Mouse (Mus musculus): ENCODE measurements around the gene Ppp1r36. TPM values are rescaled to one million over a fixed set of nuclear protein-coding genes. Genes with fewer than 3 reads are reported as not detected.
"Not testable (repeated sequence)": the region's sequence is repeated elsewhere in the genome, so short reads cannot be mapped to it uniquely, and the experiment has no call there.

Gene Ppp1r36
- total RNA-seq, 2 experiments from 2014 or later, result 0.79 to 1.0 TPM

- no peak for DNase-seq
- intact Hi-C loops (cut with DNase I), result no loop called here
These were observed 18.2 kb downstream of the Ppp1r36 start for GRCm38 (mm10) chr12:76435549-76435948.

- intact Hi-C loops (cut with DNase I); DNase-seq: not testable (repeated sequence)
These were observed 26.1 kb downstream of the Ppp1r36 start for GRCm38 (mm10) chr12:76443488-76443887.

GRCm38 (mm10) chr12:76444359-76444772, 27.0 kb downstream of the Ppp1r36 start:
- no peak for DNase-seq
- intact Hi-C loops (cut with DNase I), result no loop called here

- intact Hi-C loops (cut with DNase I), result no loop called here
- no peak for DNase-seq
These were observed 27.5 kb downstream of the Ppp1r36 start for GRCm38 (mm10) chr12:76444862-76445261.

GRCm38 (mm10) chr12:76446201-76446600, 28.9 kb downstream of the Ppp1r36 start:
- intact Hi-C loops (cut with DNase I), result no loop called here

GRCm38 (mm10) chr12:76448127-76448526, 30.8 kb downstream of the Ppp1r36 start:
- intact Hi-C loops (cut with DNase I), result no loop called here
- DNase-seq, result no peak

More at GRCm38 (mm10) chr12:76446201-76446600, 28.9 kb downstream of the Ppp1r36 start:
- DNase-seq, result no peak

- intact Hi-C loops (cut with DNase I), result no loop called here
- DNase-seq, result no peak
These were observed 34.9 kb downstream of the Ppp1r36 start for GRCm38 (mm10) chr12:76452203-76452602.

- DNase-seq; intact Hi-C loops (cut with DNase I): not testable (repeated sequence)
These were observed 41.1 kb downstream of the Ppp1r36 start for GRCm38 (mm10) chr12:76458445-76458844.

- intact Hi-C loops (cut with DNase I), result no loop called here
These were observed 41.7 kb downstream of the Ppp1r36 start for GRCm38 (mm10) chr12:76459032-76459431.

GRCm38 (mm10) chr12:76463391-76463790, 46.1 kb downstream of the Ppp1r36 start:
- DNase-seq, result peak in 1 of 2 experiments; percentile 41
- intact Hi-C loops (cut with DNase I), result no loop called here

More at GRCm38 (mm10) chr12:76459032-76459431, 41.7 kb downstream of the Ppp1r36 start:
- DNase-seq, result no peak

- intact Hi-C loops (cut with DNase I), result no loop called here
These were observed 47.4 kb downstream of the Ppp1r36 start for GRCm38 (mm10) chr12:76464651-76465252.

GRCm38 (mm10) chr12:76466651-76467050, 49.3 kb downstream of the Ppp1r36 start:
- intact Hi-C loops (cut with DNase I), result no loop called here

More at GRCm38 (mm10) chr12:76464651-76465252, 47.4 kb downstream of the Ppp1r36 start:
- no peak for DNase-seq

GRCm38 (mm10) chr12:76467256-76467655, 49.9 kb downstream of the Ppp1r36 start:
- intact Hi-C loops (cut with DNase I), result no loop called here
- no peak for DNase-seq

More at GRCm38 (mm10) chr12:76466651-76467050, 49.3 kb downstream of the Ppp1r36 start:
- DNase-seq, result peak in 1 of 2 experiments; percentile 22

- peak; percentile 71 to 81 for DNase-seq
- intact Hi-C loops (cut with DNase I), result loop anchor here (1.0 to 10.0 kb wide), 4 partner anchors 67 to 207 kb away; partner anchors contain the start of gene Hspa2
These were observed 54.7 kb downstream of the Ppp1r36 start for GRCm38 (mm10) chr12:76472046-76472445.

- intact Hi-C loops (cut with DNase I), result loop anchor here (2.0 to 10.0 kb wide), 2 partner anchors 69 to 209 kb away; partner anchors contain the start of gene Hspa2
- DNase-seq, result no peak
These were observed 56.4 kb downstream of the Ppp1r36 start for GRCm38 (mm10) chr12:76473562-76474245.

GRCm38 (mm10) chr12:76474246-76474583, 56.9 kb downstream of the Ppp1r36 start:
- intact Hi-C loops (cut with DNase I), result loop anchor here (10.0 kb wide), 1 partner anchor 209 kb away; no protein-coding TSS in a partner anchor
- no peak for DNase-seq

- no peak for DNase-seq
These were observed 57.5 kb downstream of the Ppp1r36 start for GRCm38 (mm10) chr12:76474802-76475201.

GRCm38 (mm10) chr12:76476146-76476545, 58.8 kb downstream of the Ppp1r36 start:
- intact Hi-C loops (cut with DNase I), result loop anchor here (10.0 kb wide), 1 partner anchor 211 kb away; no protein-coding TSS in a partner anchor

More at GRCm38 (mm10) chr12:76474802-76475201, 57.5 kb downstream of the Ppp1r36 start:
- intact Hi-C loops (cut with DNase I), result loop anchor here (10.0 kb wide), 1 partner anchor 210 kb away; no protein-coding TSS in a partner anchor

GRCm38 (mm10) chr12:76478309-76479023, 61.1 kb downstream of the Ppp1r36 start:
- intact Hi-C loops (cut with DNase I), result loop anchor here (2.0 to 10.0 kb wide), 2 partner anchors 14 to 214 kb away; no protein-coding TSS in a partner anchor
- peak in 1 of 2 experiments; percentile 31 for DNase-seq

More at GRCm38 (mm10) chr12:76476146-76476545, 58.8 kb downstream of the Ppp1r36 start:
- no peak for DNase-seq

GRCm38 (mm10) chr12:76479174-76479573, 61.8 kb downstream of the Ppp1r36 start:
- peak in 1 of 2 experiments; percentile 38 for DNase-seq
- intact Hi-C loops (cut with DNase I), result loop anchor here (2.0 to 10.0 kb wide), 2 partner anchors 14 to 214 kb away; no protein-coding TSS in a partner anchor

All from heart, postnatal 10 days (tissue).